In genomic region chr13:45923086-45923485, GRCm38 (mm10) we compare ENCODE assay signal across 22 mouse cellular contexts. TPM values are rescaled to one million over a fixed set of nuclear protein-coding genes. Genes with fewer than 3 reads are reported as not detected.
DNase-seq lines count a peak whose midpoint lies in the region; ATAC-seq and TF ChIP-seq lines count a peak whose summit lies in the region.
"Had no signal": no experiment of that assay in that cellular context is flagged by ENCODE, and none has a peak within 500 bp of the region (broad histone marks: within the 10 kb centered on the region; RNA-seq: fewer than 3 reads in every experiment).

No protein-coding gene starts in this region.

- H3K9me3 ChIP-seq in kidney, postnatal 0 days (replicated peaks; ENCODE audit: low read length): no peaks in the 10 kb centered on the region
- H3K9me3 ChIP-seq in liver, postnatal 0 days (ENCODE audit: low read length): no peaks in the 10 kb centered on the region
- H3K9me3 ChIP-seq: forebrain, embryonic 10.5 days; heart, embryonic 13.5 days; limb, embryonic 15.5 days; liver, embryonic 15.5 days; midbrain, embryonic 12.5 days; neural tube, embryonic 12.5 days had no signal

- H3K36me3 ChIP-seq in kidney, postnatal 0 days (ENCODE audit: insufficient read depth, low read length): no peaks in the 10 kb centered on the region
- H3K36me3 ChIP-seq in liver, postnatal 0 days (replicated peaks; ENCODE audit: insufficient read depth, low read length): no peaks in the 10 kb centered on the region
- H3K36me3 ChIP-seq: forebrain, embryonic 10.5 days; heart, embryonic 13.5 days; limb, embryonic 15.5 days; liver, embryonic 15.5 days; midbrain, embryonic 12.5 days; neural tube, embryonic 12.5 days had no signal

- no peak overlapping the region for H3K4me2 ChIP-seq in kidney, postnatal 0 days (ENCODE audit: low read length)
- H3K4me2 ChIP-seq in liver, postnatal 0 days (ENCODE audit: low read depth, low read length): no peak overlapping the region
- H3K4me2 ChIP-seq: heart, embryonic 13.5 days; limb, embryonic 15.5 days; midbrain, embryonic 12.5 days; neural tube, embryonic 12.5 days had no signal

- H3K4me1 ChIP-seq in kidney, postnatal 0 days (replicated peaks; ENCODE audit: insufficient read depth, low read length): peaks cover 17% of the 10 kb centered on the region; the same call in 1 of the 2 replicates
- peaks cover 10% of the 10 kb centered on the region for H3K4me1 ChIP-seq in liver, postnatal 0 days (ENCODE audit: insufficient read depth)
- H3K4me1 ChIP-seq: forebrain, embryonic 10.5 days; midbrain, embryonic 12.5 days; neural tube, embryonic 12.5 days had no signal

- no peak overlapping the region for H3K9ac ChIP-seq in kidney, postnatal 0 days (ENCODE audit: low read depth, low read length)
- H3K9ac ChIP-seq in liver, postnatal 0 days (replicated peaks): no peak overlapping the region
- H3K9ac ChIP-seq: heart, embryonic 13.5 days; limb, embryonic 15.5 days; liver, embryonic 15.5 days; midbrain, embryonic 12.5 days; neural tube, embryonic 12.5 days had no signal

- no peak for TF ChIP-seq CTCF in kidney, postnatal 0 days (IDR thresholded peaks at IDR 0.05; ENCODE audit: low read depth)
- TF ChIP-seq CTCF in liver, postnatal 0 days (IDR thresholded peaks at IDR 0.05; ENCODE audit: low read depth): no peak

- 0 out of 2 replicates have a peak, but pooled peaks have one; percentile 10 for ATAC-seq in kidney, postnatal 0 days (replicated peaks; ENCODE audit: low FRiP score, low read depth)
- peak; percentile 21 for ATAC-seq in CD4-positive, CD25-positive, alpha-beta regulatory T cell, adult 4 months
- peak; percentile 15 for ATAC-seq in activated CD4-positive, CD25-positive, alpha-beta regulatory T cell, adult 4 months
- no peak for ATAC-seq in liver, postnatal 0 days

- H3K4me3 ChIP-seq in kidney, postnatal 0 days (replicated peaks; ENCODE audit: low read depth, low read length): no peak overlapping the region
- H3K4me3 ChIP-seq in liver, postnatal 0 days (ENCODE audit: low read depth, low read length): no peak overlapping the region
- H3K4me3 ChIP-seq: forebrain, embryonic 10.5 days; heart, adult 2 months; heart, embryonic 13.5 days; limb, embryonic 15.5 days; liver, embryonic 15.5 days; midbrain, embryonic 12.5 days; neural tube, embryonic 12.5 days had no signal

- TF ChIP-seq EP300 in liver, postnatal 0 days (IDR thresholded peaks at IDR 0.05; ENCODE audit: low read depth): no peak

- H3K27me3 ChIP-seq in kidney, postnatal 0 days (ENCODE audit: insufficient read depth, low read length): no peaks in the 10 kb centered on the region
- no peaks in the 10 kb centered on the region for H3K27me3 ChIP-seq in liver, postnatal 0 days (ENCODE audit: insufficient read depth, low read length)
- H3K27me3 ChIP-seq: heart, embryonic 13.5 days; limb, embryonic 15.5 days; liver, embryonic 15.5 days; neural tube, embryonic 12.5 days had no signal

- WGBS in kidney, postnatal 0 days: 100% methylated on average over 1 of the region's 1 CpGs
- WGBS in liver, postnatal 0 days (ENCODE audit: insufficient replicate concordance): 88% methylated on average over 1 of the region's 1 CpGs

- no peak overlapping the region for H3K27ac ChIP-seq in kidney, postnatal 0 days
- H3K27ac ChIP-seq in liver, postnatal 0 days (ENCODE audit: low read depth): no peak overlapping the region
- H3K27ac ChIP-seq: forebrain, embryonic 10.5 days; heart, adult 2 months; heart, embryonic 13.5 days; limb, embryonic 15.5 days; liver, embryonic 15.5 days; midbrain, embryonic 12.5 days; neural tube, embryonic 12.5 days had no signal

- DNase-seq in kidney, postnatal 0 days (ENCODE audit: low spot score): no peak
- DNase-seq in kidney, adult 9 months: no peak
- peak; percentile 51 for DNase-seq in naive thymus-derived CD4-positive, alpha-beta T cell, adult 2 months (ENCODE audit: low read depth)
- no peak for DNase-seq in liver, postnatal 0 days
- no peak for DNase-seq in urinary bladder, postnatal 36 days (ENCODE audit: low spot score in 2 of 2)
- DNase-seq: cerebellum, adult 2 months; cerebellum, postnatal 36 days; embryo, embryonic 11 days; gastrocnemius, postnatal 25 days; heart, adult 2 months; heart, postnatal 14 days; layer of hippocampus, adult 9-11 months; left cerebral cortex, postnatal 4 days; right cerebral cortex, postnatal 14 days had no signal

RNA-seq across cellular contexts. Expression of gene Atxn1, which starts 41.7 kb away (rescaled TPM):
- polyA plus RNA-seq in kidney, postnatal 0 days (2015; fragmentation: Nextera tagmentation; extraction: Ambion mirVana): 6.8 and 9.4 TPM in 2 replicates
- polyA plus RNA-seq in CD4-positive, CD25-positive, alpha-beta regulatory T cell, adult 4 months (2017; shearing (Covaris generic)): 10 to 100 TPM; 26.0 to 31.6 TPM
- 10 to 100 TPM; 28.1 to 32.9 TPM for polyA plus RNA-seq in activated CD4-positive, CD25-positive, alpha-beta regulatory T cell, adult 4 months (2017; shearing (Covaris generic))
- polyA plus RNA-seq in liver, postnatal 0 days (2015; fragmentation: Nextera tagmentation; extraction: Ambion mirVana): 3.9 and 4.4 TPM in 2 replicates
